Mouse (Mus musculus): ENCODE data around the gene Gm49333.

GRCm38 (mm10) chr16:20610501-20611356 lies 681 bp upstream of the Gm49333 start:
- no peak for TF ChIP-seq CTCF (conservative IDR thresholded peaks at IDR 0.05; ENCODE audit: insufficient read depth, insufficient read length, low read depth, low read length)
- TF ChIP-seq POLR2A (IDR thresholded peaks at IDR 0.05; ENCODE audit: low read depth, low read length): peak; percentile 72

Data from kidney, adult 2 months (tissue).